Mouse (Mus musculus) megakaryocyte, adult 5-6 weeks (primary cell): ENCODE measurements around the gene Lhcgr. TPM values are rescaled to one million over a fixed set of nuclear protein-coding genes. Genes with fewer than 3 reads are reported as not detected.
"Not testable (repeated sequence)": the region's sequence is repeated elsewhere in the genome, so short reads cannot be mapped to it uniquely, and the experiment has no call there.

ENCODE experiments used
- ATAC-seq: 2 replicates; pipeline ENCODE4 v1.8.0; 2016; ENCODE audit warnings: mild to moderate bottlenecking, inconsistent platforms; ENCODE audit not compliant: poor library complexity, severe bottlenecking
- total RNA-seq, 2 experiments: library from RNA; stranded (forward) in 1 of 2; stranded (reverse) in 1 of 2; fragments of 153-499, 151-499 nt in 1 of 2; fragments of 221-1000, 200-1000 nt in 1 of 2; gene quantifications; 2 replicates each; pipeline versions ENCODE4 v1.2.3 to v1.2.4; 2015 to 2017

Gene Lhcgr
- total RNA-seq (2015) = not detected in 2 replicates
- not detected in 2 replicates for total RNA-seq (2017)

GRCm38 (mm10) chr17:88791440-88792152 is at the start of gene Lhcgr:
Lhcgr (minus strand) TSS chr17:88791990.
- ATAC-seq = no peak

- no peak for ATAC-seq
Measured at GRCm38 (mm10) chr17:88817601-88818000, 25.8 kb upstream of the Lhcgr start.

- not testable (repeated sequence) for ATAC-seq
Measured at GRCm38 (mm10) chr17:88812943-88813342, 21.2 kb upstream of the Lhcgr start.

GRCm38 (mm10) chr17:88810807-88811206 is 19.0 kb upstream of the Lhcgr start:
- ATAC-seq = no peak

GRCm38 (mm10) chr17:88806421-88806820 is 14.6 kb upstream of the Lhcgr start:
- no peak for ATAC-seq

GRCm38 (mm10) chr17:88803441-88803840 is 11.7 kb upstream of the Lhcgr start:
- ATAC-seq = no peak

GRCm38 (mm10) chr17:88790680-88791079 is 1.1 kb downstream of the Lhcgr start:
- no peak for ATAC-seq

- ATAC-seq = no peak
Measured at GRCm38 (mm10) chr17:88788392-88788791, 3.4 kb downstream of the Lhcgr start.

- no peak for ATAC-seq
Measured at GRCm38 (mm10) chr17:88786881-88787280, 4.9 kb downstream of the Lhcgr start.

- no peak for ATAC-seq
Measured at GRCm38 (mm10) chr17:88786385-88786784, 5.4 kb downstream of the Lhcgr start.

GRCm38 (mm10) chr17:88779148-88779547 is 12.6 kb downstream of the Lhcgr start:
- no peak for ATAC-seq

GRCm38 (mm10) chr17:88774103-88774526 is 17.7 kb downstream of the Lhcgr start:
- ATAC-seq = no peak

- ATAC-seq = no peak
Measured at GRCm38 (mm10) chr17:88770081-88770480, 21.7 kb downstream of the Lhcgr start.

GRCm38 (mm10) chr17:88769283-88769859 is 22.4 kb downstream of the Lhcgr start:
- no peak for ATAC-seq

GRCm38 (mm10) chr17:88766857-88767256 is 24.9 kb downstream of the Lhcgr start:
- ATAC-seq = no peak; the same call in 1 of the 2 replicates

GRCm38 (mm10) chr17:88764136-88764485 is 27.7 kb downstream of the Lhcgr start:
- ATAC-seq = no peak

GRCm38 (mm10) chr17:88763396-88764135 is 28.2 kb downstream of the Lhcgr start:
- ATAC-seq = no peak

- ATAC-seq = peak; percentile 34
Measured at GRCm38 (mm10) chr17:88758003-88758437, 33.8 kb downstream of the Lhcgr start.

- ATAC-seq = no peak
Measured at GRCm38 (mm10) chr17:88755776-88756175, 36.0 kb downstream of the Lhcgr start.

GRCm38 (mm10) chr17:88753472-88753857 is 38.3 kb downstream of the Lhcgr start:
- ATAC-seq = no peak

GRCm38 (mm10) chr17:88752827-88753471 is 38.8 kb downstream of the Lhcgr start:
- ATAC-seq = peak; percentile 66
